Comparison of ENCODE assay signal across 8 mouse cellular contexts in genomic region chr16:14316884-14317876, GRCm38 (mm10). TPM values are rescaled to one million over a fixed set of nuclear protein-coding genes. Genes with fewer than 3 reads are reported as not detected.
DNase-seq lines count a peak whose midpoint lies in the region; ATAC-seq lines count a peak whose summit lies in the region.

Gene Fopnl (minus strand): TSS chr16:14317405.

- intact Hi-C loops in left cerebral cortex, postnatal 14 days (cut with DNase I): loop anchor here (5.0 kb wide), 1 partner anchor 45 kb away; the partner anchor contains the start of gene Abcc1

- H3K4me2 ChIP-seq in intestine, embryonic 14.5 days (ENCODE audit: low read length): peak within 1 kb of the TSS; percentile 75

- no peaks in the 10 kb centered on the region for H3K9me3 ChIP-seq in intestine, embryonic 14.5 days (ENCODE audit: control insufficient read depth, low read length)

- H3K27ac ChIP-seq in intestine, embryonic 14.5 days (ENCODE audit: low read depth): peak within 1 kb of the TSS; percentile 80

- 4% methylated on average over 51 of the region's 51 CpGs for WGBS in intestine, embryonic 14.5 days

- peak; percentile 89 to 91 for DNase-seq in adrenal gland, adult 18-20 months (ENCODE audit: low spot score in 2 of 2)
- DNase-seq in embryo, embryonic 11 days: peak; percentile 98
- peak; percentile 98 for DNase-seq in gastrocnemius, postnatal 25 days
- DNase-seq in intestine, embryonic 14.5 days (ENCODE audit: low spot score): peak; percentile 93
- peak; percentile 99 for DNase-seq in left cerebral cortex, postnatal 14 days (ENCODE audit: low spot score in 2 of 2)
- peak; percentile 96 for DNase-seq in mesoderm, embryonic 11.5 days (ENCODE audit: low read depth, low spot score)
- peak; percentile 97 to 98 for DNase-seq in right cerebral cortex, postnatal 36 days (ENCODE audit: low spot score in 2 of 2)
- peak; percentile 93 for DNase-seq in yolk sac, embryonic 10.5 days (ENCODE audit: low spot score)

- H3K9ac ChIP-seq in intestine, embryonic 14.5 days (ENCODE audit: low read length): peak within 1 kb of the TSS; percentile 73

- peak; percentile 100 for ATAC-seq in intestine, embryonic 14.5 days (replicated peaks; ENCODE audit: low FRiP score, low TSS enrichment, low read depth)

- peak within 1 kb of the TSS; percentile 65 for H3K4me3 ChIP-seq in intestine, embryonic 14.5 days (ENCODE audit: low read depth, low read length)

- peaks cover 19% of the 10 kb centered on the region for H3K36me3 ChIP-seq in intestine, embryonic 14.5 days (ENCODE audit: control insufficient read depth, insufficient read depth, low read length)

- peaks cover 4% of the 10 kb centered on the region for H3K4me1 ChIP-seq in intestine, embryonic 14.5 days (replicated peaks; ENCODE audit: control insufficient read depth, insufficient read depth, low read length)

- H3K27me3 ChIP-seq in intestine, embryonic 14.5 days (replicated peaks; ENCODE audit: control insufficient read depth, insufficient read depth, low read length): no peaks in the 10 kb centered on the region

RNA-seq across cellular contexts. Expression of gene Fopnl, which starts in this region (rescaled TPM):
- 10 to 100 TPM; 46.8 to 53.2 TPM for total RNA-seq in adrenal gland, adult 18-20 months (2021)
- 10 to 100 TPM; 61.1 to 62.4 TPM for total RNA-seq in gastrocnemius, postnatal 25 days (2021)
- polyA plus RNA-seq in intestine, embryonic 14.5 days (2014; fragmentation: Nextera tagmentation; extraction: Ambion mirVana): 135 and 151 TPM in 2 replicates
- total RNA-seq in left cerebral cortex, postnatal 14 days (2021): 10 to 100 TPM; 55.6 to 59.3 TPM

Comparison
In these comparisons a context has a peak if more than half of its experiments do, and no peak if none do; other contexts are left out.
1. Peak in every context shown above with its lines: DNase-seq, ATAC-seq, H3K4me3 ChIP-seq and H3K27ac ChIP-seq.